Mouse (Mus musculus) ES-E14 (cell line): ENCODE measurements around the gene Ldhal6b. TPM values are rescaled to one million over a fixed set of nuclear protein-coding genes. Genes with fewer than 3 reads are reported as not detected.

Experiments
- DNase-seq: peaks from one replicate; pipeline ENCODE4 v3.0.0-alpha.2; 2013; ENCODE audit warnings: low read depth, low spot score
- H3K27ac ChIP-seq: 2 replicates; pipeline ENCODE4 v1.5.1; 2012; ENCODE audit warnings: low read depth, mild to moderate bottlenecking, low read length, moderate library complexity, mixed read lengths; ENCODE audit not compliant: poor library complexity, insufficient read depth, severe bottlenecking
- H3K36me3 ChIP-seq: 2 replicates; pipeline ENCODE4 v1.6.1; 2012; ENCODE audit warnings: mild to moderate bottlenecking, low read length, moderate library complexity, mixed read lengths; ENCODE audit not compliant: control insufficient read depth, poor library complexity, insufficient read depth, severe bottlenecking
- H3K4me1 ChIP-seq, 2 experiments: fragments of 150-350 bp in 1 of 2; sonication (generic) in 1 of 2; 2 replicates each; pipeline ENCODE4 v1.6.1; 2012; ENCODE audit warnings: low read length in 2 of 2, mild to moderate bottlenecking in 1 of 2, mixed read lengths in 1 of 2; ENCODE audit not compliant: control insufficient read depth in 2 of 2, insufficient read depth in 2 of 2, poor library complexity in 1 of 2
- H3K4me3 ChIP-seq, 2 experiments: fragments of 150-350 bp in 1 of 2; sonication (generic) in 1 of 2; 2 replicates each; pipeline ENCODE4 v1.5.1; 2012; ENCODE audit warnings: low read length in 2 of 2, low read depth in 1 of 2, mild to moderate bottlenecking in 1 of 2, mixed read lengths in 1 of 2; ENCODE audit not compliant: insufficient read depth in 1 of 2, poor library complexity in 1 of 2, severe bottlenecking in 1 of 2
- H3K9ac ChIP-seq: 2 replicates; pipeline ENCODE4 v1.6.1; 2012; ENCODE audit warnings: low read depth, mild to moderate bottlenecking, low read length, mixed read lengths; ENCODE audit not compliant: poor library complexity, insufficient read depth, severe bottlenecking
- H3K9me3 ChIP-seq: fragments of 150-350 bp; sonication (generic); 2 replicates; pipeline ENCODE4 v1.6.1; 2012; ENCODE audit warnings: low read depth, mild to moderate bottlenecking, low read length; ENCODE audit not compliant: control insufficient read depth, insufficient read depth
- CHD2 ChIP-seq: IDR thresholded peaks from 2 replicates; pipeline ENCODE4 v1.6.1; 2014; ENCODE audit warnings: mild to moderate bottlenecking, low read depth, low read length, inconsistent platforms
- HCFC1 ChIP-seq: IDR thresholded peaks from 2 replicates; pipeline ENCODE4 v1.6.1; 2012; ENCODE audit warnings: low read length, inconsistent platforms, borderline replicate concordance; ENCODE audit not compliant: insufficient read depth
- MAFK ChIP-seq: IDR thresholded peaks from 2 replicates; pipeline ENCODE4 v1.6.1; 2014; ENCODE audit warnings: mild to moderate bottlenecking, low read depth, low read length, inconsistent platforms; ENCODE audit not compliant: insufficient read depth
- ZC3H11A ChIP-seq: IDR thresholded peaks from 2 replicates; pipeline ENCODE4 v1.6.1; 2012; ENCODE audit warnings: low read depth, mild to moderate bottlenecking, inconsistent platforms, low read length, borderline replicate concordance
- ZNF384 ChIP-seq: IDR thresholded peaks from 2 replicates; pipeline ENCODE4 v1.6.1; 2012; ENCODE audit warnings: low read depth, low read length, inconsistent platforms
- in situ Hi-C, 2 experiments: fragments of 600-800 bp; cut with MboI; formaldehyde crosslinking; loops; one replicate each; pipeline ENCODE4 v1.15.1; 2025; ENCODE audit warnings: low sequenced_read_pairs in 2 of 2, inconsistent platforms in 1 of 2; ENCODE audit not compliant: unreplicated experiment in 2 of 2
- total RNA-seq: library from RNA; depleted of rRNA; stranded (reverse); fragments of 300-350 nt; gene quantifications from 2 replicates; pipeline ENCODE4 v1.2.3, GENCODE M21; 2012

Gene Ldhal6b
- total RNA-seq, 1 experiment = 2.1 TPM

DNA sequence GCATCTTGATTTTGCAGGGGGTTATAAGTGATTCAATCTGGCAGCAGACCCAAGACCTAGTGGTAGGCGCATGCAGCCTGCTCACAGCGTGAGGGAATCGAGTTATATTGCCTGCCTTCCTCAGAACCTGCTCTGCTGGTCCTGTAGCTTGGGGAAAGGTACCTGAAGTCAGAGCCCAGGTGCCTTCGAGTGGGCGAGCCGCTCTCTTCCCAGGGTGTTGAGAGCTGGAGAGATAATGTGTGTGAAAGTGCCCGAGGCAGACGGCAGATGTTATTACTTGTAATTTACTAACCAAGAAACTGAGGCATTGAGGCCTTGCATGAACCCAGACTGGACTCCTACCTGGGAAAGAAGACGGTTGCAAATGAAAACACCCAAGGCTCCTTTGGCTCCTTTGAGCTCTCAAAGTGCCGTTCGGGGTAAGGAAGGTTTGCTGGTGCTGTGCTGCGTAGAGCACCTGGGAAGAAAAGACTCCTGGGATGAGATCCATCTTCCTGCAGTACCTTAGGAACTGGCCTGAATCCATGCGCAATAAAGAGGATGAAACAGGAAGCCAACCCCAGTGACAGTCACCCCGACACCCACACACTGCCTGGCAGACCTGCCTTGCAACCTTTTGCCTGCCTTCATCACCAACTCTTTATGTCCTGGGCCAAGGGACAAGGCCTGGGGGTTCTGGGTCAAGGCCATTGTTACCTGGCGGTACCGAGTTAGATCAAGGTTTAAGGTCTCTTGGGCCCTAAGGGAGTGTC lies 22.9 kb downstream of the Ldhal6b start:
- Histone ChIP-seq H3K9me3 (no peaks in the 10 kb centered on the region), H3K9ac (no peak overlapping the region), H3K4me3 (no peak overlapping the region), H3K27ac (no peak overlapping the region), H3K4me1 (peaks cover 1% of the 10 kb centered on the region in 2 experiments; a peak in 1 of 4 replicates), H3K36me3 (no peaks in the 10 kb centered on the region)
- DNase-seq = no peak
- TF ChIP-seq MAFK (no peak), ZNF384 (no peak), CHD2 (no peak), HCFC1 (no peak), ZC3H11A (no peak)
- in situ Hi-C loops = no loop called here

DNA sequence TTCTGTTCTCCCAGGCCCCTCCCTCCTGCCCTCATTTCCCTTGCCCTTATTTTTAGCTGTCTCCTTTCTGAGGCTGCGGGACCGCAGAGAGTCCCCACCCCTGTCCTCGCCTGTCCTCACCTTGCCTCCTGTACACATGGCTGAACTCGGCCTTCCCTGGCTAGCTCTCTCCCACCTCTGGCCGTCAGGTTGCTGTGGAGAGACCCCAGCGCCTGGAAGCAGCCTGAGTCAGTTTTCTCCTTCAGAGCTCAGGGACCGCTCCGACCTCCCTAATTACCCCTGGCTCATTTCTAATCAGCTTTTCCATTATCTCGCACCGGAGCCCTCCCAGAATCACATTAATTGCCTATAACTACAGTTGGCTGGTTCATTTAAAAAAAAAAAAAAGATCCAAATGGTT lies 27.9 kb downstream of the Ldhal6b start:
- DNase-seq = no peak
- Histone ChIP-seq H3K4me1 (peaks cover 0 to 12% of the 10 kb centered on the region in 2 experiments; a peak in 2 of 4 replicates), H3K27ac (no peak overlapping the region), H3K36me3 (no peaks in the 10 kb centered on the region), H3K9me3 (no peaks in the 10 kb centered on the region), H3K4me3 (no peak overlapping the region), H3K9ac (no peak overlapping the region)
- in situ Hi-C loops = no loop called here
- TF ChIP-seq ZNF384 (no peak), ZC3H11A (no peak), MAFK (no peak), HCFC1 (no peak), CHD2 (no peak)

DNA sequence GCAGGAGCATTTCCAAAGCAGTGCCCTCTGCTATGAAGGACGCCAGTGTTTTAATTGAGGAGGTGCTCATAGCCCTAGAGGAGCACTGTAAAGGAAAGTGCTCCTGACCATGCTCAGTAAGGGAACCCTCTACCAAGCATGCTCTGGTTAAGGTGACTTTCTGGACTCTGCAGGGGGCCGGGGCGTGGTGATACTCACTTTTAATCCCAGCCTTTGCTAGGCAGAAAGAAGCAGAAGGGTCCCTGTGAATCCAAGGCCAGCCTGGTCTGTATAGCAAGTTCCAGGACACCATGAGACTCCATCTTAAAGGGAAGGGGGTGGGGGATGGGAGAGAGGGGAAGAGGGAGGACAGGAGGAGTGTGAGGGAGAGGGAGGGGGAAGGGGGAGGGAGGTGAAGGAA lies 30.2 kb downstream of the Ldhal6b start:
- Histone ChIP-seq H3K9me3 (no peaks in the 10 kb centered on the region), H3K4me1 (peaks cover 0 to 12% of the 10 kb centered on the region in 2 experiments; a peak in 2 of 4 replicates), H3K36me3 (no peaks in the 10 kb centered on the region), H3K4me3 (no peak overlapping the region; a peak in 1 of 4 replicates), H3K9ac (no peak overlapping the region), H3K27ac (no peak overlapping the region)
- no peak for DNase-seq
- TF ChIP-seq ZNF384 (no peak), MAFK (no peak), ZC3H11A (no peak), CHD2 (no peak), HCFC1 (no peak)
- in situ Hi-C loops = no loop called here

DNA sequence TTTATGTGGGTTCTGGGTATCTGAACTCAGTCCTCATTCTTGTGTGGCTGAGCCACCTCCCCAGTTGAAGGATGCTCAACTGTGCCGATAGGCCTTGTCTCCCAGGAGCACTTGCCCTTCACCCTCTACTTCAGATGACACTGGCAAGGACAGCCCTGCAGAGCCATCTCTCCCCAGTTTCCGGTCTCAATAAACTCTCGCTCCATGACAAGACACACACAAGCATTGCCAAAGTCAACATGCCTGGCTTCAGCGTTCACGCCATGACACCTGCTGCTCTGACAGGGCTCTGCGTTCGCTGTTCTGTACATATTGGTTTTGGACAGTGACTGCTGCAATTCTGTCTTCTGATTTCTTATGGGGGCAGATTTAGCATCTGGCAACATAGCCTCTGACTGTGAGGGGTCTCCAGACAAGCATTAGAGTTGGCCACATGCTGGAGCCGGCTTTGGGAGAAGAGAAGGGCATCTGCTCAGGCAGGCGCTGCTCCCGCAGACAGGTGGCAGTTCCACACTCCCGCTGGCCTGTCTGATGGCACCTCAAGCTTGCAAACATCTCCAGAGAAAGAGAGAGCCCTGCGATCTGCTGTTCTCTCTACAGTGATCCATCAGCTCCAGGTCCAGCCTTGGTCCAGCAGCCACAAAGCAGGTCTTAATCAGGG lies 31.6 kb downstream of the Ldhal6b start:
- Histone ChIP-seq H3K4me3 (no peak overlapping the region; a peak in 1 of 4 replicates), H3K27ac (no peak overlapping the region), H3K9ac (no peak overlapping the region), H3K9me3 (no peaks in the 10 kb centered on the region), H3K36me3 (no peaks in the 10 kb centered on the region), H3K4me1 (peaks cover 0 to 12% of the 10 kb centered on the region in 2 experiments; a peak in 2 of 4 replicates)
- DNase-seq = no peak
- in situ Hi-C loops = no loop called here
- TF ChIP-seq ZC3H11A (no peak), MAFK (no peak), ZNF384 (no peak), HCFC1 (no peak), CHD2 (no peak)
